Mouse (Mus musculus) lung, embryonic 14.5 days (tissue): ENCODE results near the gene Kcnj1. TPM values are rescaled to one million over a fixed set of nuclear protein-coding genes. Genes with fewer than 3 reads are reported as not detected.
A peak's percentile ranks its signal among the peaks of the same experiment; 100 is the strongest.

ENCODE experiments used
- ATAC-seq: fragments of 200-750 bp; cut with Nextera tagmentation; 2 replicates; pipeline ENCODE4 v1.8.0; 2017; ENCODE audit warnings: mild to moderate bottlenecking, moderate TSS enrichment, moderate library complexity; ENCODE audit not compliant: insufficient read depth
- DNase-seq: peaks from one replicate; pipeline ENCODE4 v3.0.0-alpha.2; 2015
- H3K27ac ChIP-seq: fragments of 300-500 bp; sonication (generic); 2 replicates; pipeline ENCODE4 v1.5.1; 2014; ENCODE audit warnings: low read depth, mild to moderate bottlenecking, moderate library complexity
- H3K27me3 ChIP-seq: fragments of 300-500 bp; sonication (generic); 2 replicates; pipeline ENCODE4 v1.6.1; 2014; ENCODE audit warnings: low read length, control low read depth; ENCODE audit not compliant: insufficient read depth
- H3K36me3 ChIP-seq: fragments of 300-500 bp; sonication (generic); 2 replicates; pipeline ENCODE4 v1.6.1; 2014; ENCODE audit warnings: control low read depth; ENCODE audit not compliant: insufficient read depth
- H3K4me1 ChIP-seq: fragments of 300-500 bp; sonication (generic); 2 replicates; pipeline ENCODE4 v1.6.1; 2014; ENCODE audit warnings: antibody characterized with exemption, control low read depth; ENCODE audit not compliant: insufficient read depth
- H3K4me2 ChIP-seq: fragments of 300-500 bp; sonication (generic); 2 replicates; pipeline ENCODE4 v1.6.1; 2014; ENCODE audit warnings: mild to moderate bottlenecking
- H3K4me3 ChIP-seq: fragments of 300-500 bp; sonication (generic); 2 replicates; pipeline ENCODE4 v1.5.1; 2014; ENCODE audit warnings: low read depth, low read length
- H3K9ac ChIP-seq: fragments of 300-500 bp; sonication (generic); 2 replicates; pipeline ENCODE4 v1.6.1; 2014
- H3K9me3 ChIP-seq: fragments of 300-500 bp; sonication (generic); 2 replicates; pipeline ENCODE4 v1.6.1; 2016; ENCODE audit warnings: low read depth, low read length, control low read depth
- CTCF ChIP-seq: IDR thresholded peaks from 2 replicates; pipeline ENCODE4 v1.5.1; 2016; ENCODE audit warnings: antibody characterized with exemption, low read depth
- WGBS: fragments of 180-500 bp; shearing (Covaris S2); extraction: QIAGEN DNeasy Blood & Tissue Kit; methylation state at CpG from one replicate; pipeline ENCODE4 v1.1.7; 2014; 5-methylcytosine and 5-hydroxymethylcytosine counted together
- polyA plus RNA-seq: library from polyadenylated mRNA; unstranded; fragments of >200 nt; fragmentation: Nextera tagmentation; extraction: Ambion mirVana; gene quantifications from 2 replicates; pipeline ENCODE4 v1.2.1, GENCODE M21; 2014

Kcnj1 gene
- polyA plus RNA-seq, 1 experiment from 2014 or later, result not detected

- no peaks in the 10 kb centered on the region for H3K4me1 ChIP-seq
- ATAC-seq, result no peak
- no peaks in the 10 kb centered on the region for H3K27me3 ChIP-seq
- WGBS, result 36% methylated on average over 6 of the region's 6 CpGs
- no peak overlapping the region for H3K9ac ChIP-seq
- no peak overlapping the region for H3K4me2 ChIP-seq
- TF ChIP-seq CTCF, result no peak
- no peaks in the 10 kb centered on the region for H3K9me3 ChIP-seq
- DNase-seq, result peak; percentile 25
- H3K4me3 ChIP-seq, result no peak overlapping the region
- H3K36me3 ChIP-seq, result no peaks in the 10 kb centered on the region
- H3K27ac ChIP-seq, result no peak overlapping the region
These were observed 2.9 kb upstream of the Kcnj1 start for GRCm38 (mm10) chr9:32369388-32369787.

- Histone ChIP-seq H3K9ac (no peak overlapping the region), H3K27ac (no peak overlapping the region), H3K4me3 (no peak overlapping the region), H3K27me3 (no peaks in the 10 kb centered on the region), H3K4me1 (no peaks in the 10 kb centered on the region), H3K4me2 (no peak overlapping the region), H3K9me3 (no peaks in the 10 kb centered on the region), H3K36me3 (no peaks in the 10 kb centered on the region)
- no peak for ATAC-seq
- no peak for DNase-seq
- 95% methylated on average over 6 of the region's 6 CpGs for WGBS
- TF ChIP-seq CTCF, result no peak
These were observed 1.4 kb downstream of the Kcnj1 start for GRCm38 (mm10) chr9:32373656-32374055.

DNA sequence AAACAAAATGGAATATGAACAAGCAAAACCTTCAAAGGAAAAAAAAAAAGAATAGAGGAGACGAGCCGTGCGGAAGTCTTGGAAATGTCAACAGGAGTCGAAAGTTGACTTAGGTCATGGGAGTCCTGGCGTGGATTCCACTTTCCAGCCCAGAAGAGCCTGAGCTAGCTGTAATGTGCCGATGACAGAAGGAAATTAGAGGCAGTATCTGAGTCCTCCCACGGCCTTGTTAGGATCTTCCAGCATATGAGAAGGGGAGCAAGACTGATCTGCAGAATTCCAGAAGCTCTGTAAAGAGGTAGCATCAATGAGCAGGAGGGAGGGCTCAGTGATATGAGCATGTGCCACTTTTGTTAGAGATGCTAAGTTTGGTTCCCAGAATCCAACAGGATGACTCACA lies 3.7 kb downstream of the Kcnj1 start:
- DNase-seq (no peak), ATAC-seq (no peak)
- no peaks in the 10 kb centered on the region for H3K4me1 ChIP-seq
- no peaks in the 10 kb centered on the region for H3K36me3 ChIP-seq
- no peak overlapping the region for H3K4me2 ChIP-seq
- H3K4me3 ChIP-seq, result no peak overlapping the region
- H3K9ac ChIP-seq, result no peak overlapping the region
- TF ChIP-seq CTCF, result no peak
- 53% methylated on average over 7 of the region's 7 CpGs for WGBS
- H3K27ac ChIP-seq, result no peak overlapping the region
- no peaks in the 10 kb centered on the region for H3K9me3 ChIP-seq
- H3K27me3 ChIP-seq, result no peaks in the 10 kb centered on the region

GRCm38 (mm10) chr9:32376863-32377590 lies 4.7 kb downstream of the Kcnj1 start:
- H3K9me3 ChIP-seq, result no peaks in the 10 kb centered on the region
- TF ChIP-seq CTCF, result no peak
- H3K4me1 ChIP-seq, result no peaks in the 10 kb centered on the region
- no peaks in the 10 kb centered on the region for H3K27me3 ChIP-seq
- no peak overlapping the region for H3K4me2 ChIP-seq
- no peak for ATAC-seq
- no peak overlapping the region for H3K9ac ChIP-seq
- no peaks in the 10 kb centered on the region for H3K36me3 ChIP-seq
- H3K4me3 ChIP-seq, result no peak overlapping the region
- 64% methylated on average over 5 of the region's 5 CpGs for WGBS
- DNase-seq, result no peak
- no peak overlapping the region for H3K27ac ChIP-seq

- H3K4me1 ChIP-seq, result no peaks in the 10 kb centered on the region
- no peak for TF ChIP-seq CTCF
- no peaks in the 10 kb centered on the region for H3K27me3 ChIP-seq
- H3K9ac ChIP-seq, result no peak overlapping the region
- no peak overlapping the region for H3K4me2 ChIP-seq
- DNase-seq, result no peak
- H3K36me3 ChIP-seq, result no peaks in the 10 kb centered on the region
- H3K27ac ChIP-seq, result no peak overlapping the region
- 81% methylated on average over 4 of the region's 4 CpGs for WGBS
- H3K4me3 ChIP-seq, result no peak overlapping the region
- ATAC-seq, result no peak
- no peaks in the 10 kb centered on the region for H3K9me3 ChIP-seq
These were observed 12.6 kb downstream of the Kcnj1 start for GRCm38 (mm10) chr9:32384906-32385305.

GRCm38 (mm10) chr9:32388120-32388519 lies 15.8 kb downstream of the Kcnj1 start:
- no peaks in the 10 kb centered on the region for H3K36me3 ChIP-seq
- H3K27ac ChIP-seq, result no peak overlapping the region
- TF ChIP-seq CTCF, result peak; percentile 65
- no peak for ATAC-seq
- no peak overlapping the region for H3K4me2 ChIP-seq
- 86% methylated on average over 1 of the region's 1 CpGs for WGBS
- no peaks in the 10 kb centered on the region for H3K27me3 ChIP-seq
- peak; percentile 35 for DNase-seq
- H3K9me3 ChIP-seq, result no peaks in the 10 kb centered on the region
- H3K9ac ChIP-seq, result no peak overlapping the region
- H3K4me3 ChIP-seq, result no peak overlapping the region
- no peaks in the 10 kb centered on the region for H3K4me1 ChIP-seq

GRCm38 (mm10) chr9:32391092-32391491 lies 18.8 kb downstream of the Kcnj1 start:
- Histone ChIP-seq H3K4me1 (no peaks in the 10 kb centered on the region), H3K4me2 (no peak overlapping the region), H3K9me3 (no peaks in the 10 kb centered on the region), H3K36me3 (no peaks in the 10 kb centered on the region), H3K9ac (no peak overlapping the region), H3K27ac (no peak overlapping the region), H3K4me3 (no peak overlapping the region), H3K27me3 (no peaks in the 10 kb centered on the region)
- no peak for DNase-seq
- 71% methylated on average over 5 of the region's 5 CpGs for WGBS
- no peak for TF ChIP-seq CTCF
- no peak for ATAC-seq
